Mouse (Mus musculus): ENCODE data around the gene Myo16. TPM values are rescaled to one million over a fixed set of nuclear protein-coding genes. Genes with fewer than 3 reads are reported as not detected.

Gene Myo16
- polyA plus RNA-seq, 1 experiment from 2014 or later = 0.81 TPM

GRCm38 (mm10) chr8:10517381-10517780, 363.7 kb downstream of the Myo16 start:
- H3K36me3 ChIP-seq (replicated peaks; ENCODE audit: control insufficient read depth, insufficient read depth, low read depth, low read length) = no peaks in the 10 kb centered on the region
- H3K4me1 ChIP-seq (ENCODE audit: control insufficient read depth, insufficient read depth, low read length) = no peaks in the 10 kb centered on the region
- no peak overlapping the region for H3K27ac ChIP-seq (replicated peaks; ENCODE audit: low read depth, low read length)
- H3K27me3 ChIP-seq (ENCODE audit: control insufficient read depth, insufficient read depth, low read length) = no peaks in the 10 kb centered on the region
- H3K9ac ChIP-seq (replicated peaks; ENCODE audit: low read length) = no peak overlapping the region
- no peak for ATAC-seq (replicated peaks; ENCODE audit: insufficient number of reproducible peaks, low FRiP score, low TSS enrichment, low read depth)
- H3K4me3 ChIP-seq (ENCODE audit: low read depth, low read length) = no peak overlapping the region
- 62% methylated on average over 8 of the region's 8 CpGs for WGBS
- no peak overlapping the region for H3K4me2 ChIP-seq (ENCODE audit: low read depth, low read length)
- H3K9me3 ChIP-seq (replicated peaks; ENCODE audit: control insufficient read depth, low read length) = no peaks in the 10 kb centered on the region
- no peak for DNase-seq (ENCODE audit: low spot score)

GRCm38 (mm10) chr8:10519276-10519675, 365.6 kb downstream of the Myo16 start:
- no peak for ATAC-seq (replicated peaks; ENCODE audit: insufficient number of reproducible peaks, low FRiP score, low TSS enrichment, low read depth)
- no peaks in the 10 kb centered on the region for H3K36me3 ChIP-seq (replicated peaks; ENCODE audit: control insufficient read depth, insufficient read depth, low read depth, low read length)

GRCm38 (mm10) chr8:10521463-10521862, 367.8 kb downstream of the Myo16 start:
- Histone ChIP-seq H3K4me3 (ENCODE audit: low read depth, low read length) (no peak overlapping the region), H3K9me3 (replicated peaks; ENCODE audit: control insufficient read depth, low read length) (no peaks in the 10 kb centered on the region)
- 82% methylated on average over 4 of the region's 4 CpGs for WGBS

More at GRCm38 (mm10) chr8:10519276-10519675, 365.6 kb downstream of the Myo16 start:
- H3K27me3 ChIP-seq (ENCODE audit: control insufficient read depth, insufficient read depth, low read length) = no peaks in the 10 kb centered on the region
- no peaks in the 10 kb centered on the region for H3K4me1 ChIP-seq (ENCODE audit: control insufficient read depth, insufficient read depth, low read length)
- no peaks in the 10 kb centered on the region for H3K9me3 ChIP-seq (replicated peaks; ENCODE audit: control insufficient read depth, low read length)
- H3K4me3 ChIP-seq (ENCODE audit: low read depth, low read length) = no peak overlapping the region
- no peak overlapping the region for H3K27ac ChIP-seq (replicated peaks; ENCODE audit: low read depth, low read length)
- H3K4me2 ChIP-seq (ENCODE audit: low read depth, low read length) = no peak overlapping the region
- no peak for DNase-seq (ENCODE audit: low spot score)
- H3K9ac ChIP-seq (replicated peaks; ENCODE audit: low read length) = no peak overlapping the region
- 79% methylated on average over 7 of the region's 7 CpGs for WGBS

GRCm38 (mm10) chr8:10525686-10526085, 372.0 kb downstream of the Myo16 start:
- H3K36me3 ChIP-seq (replicated peaks; ENCODE audit: control insufficient read depth, insufficient read depth, low read depth, low read length) = no peaks in the 10 kb centered on the region
- WGBS = 34% methylated on average over 4 of the region's 4 CpGs
- no peak for ATAC-seq (replicated peaks; ENCODE audit: insufficient number of reproducible peaks, low FRiP score, low TSS enrichment, low read depth)
- H3K4me1 ChIP-seq (ENCODE audit: control insufficient read depth, insufficient read depth, low read length) = no peaks in the 10 kb centered on the region
- no peak overlapping the region for H3K4me3 ChIP-seq (ENCODE audit: low read depth, low read length)
- H3K4me2 ChIP-seq (ENCODE audit: low read depth, low read length) = no peak overlapping the region
- H3K9ac ChIP-seq (replicated peaks; ENCODE audit: low read length) = no peak overlapping the region
- no peaks in the 10 kb centered on the region for H3K9me3 ChIP-seq (replicated peaks; ENCODE audit: control insufficient read depth, low read length)
- no peak for DNase-seq (ENCODE audit: low spot score)
- H3K27ac ChIP-seq (replicated peaks; ENCODE audit: low read depth, low read length) = no peak overlapping the region
- H3K27me3 ChIP-seq (ENCODE audit: control insufficient read depth, insufficient read depth, low read length) = no peaks in the 10 kb centered on the region

More at GRCm38 (mm10) chr8:10521463-10521862, 367.8 kb downstream of the Myo16 start:
- DNase-seq (ENCODE audit: low spot score) (no peak), ATAC-seq (replicated peaks; ENCODE audit: insufficient number of reproducible peaks, low FRiP score, low TSS enrichment, low read depth) (no peak)
- H3K27ac ChIP-seq (replicated peaks; ENCODE audit: low read depth, low read length) = no peak overlapping the region
- H3K27me3 ChIP-seq (ENCODE audit: control insufficient read depth, insufficient read depth, low read length) = no peaks in the 10 kb centered on the region
- H3K9ac ChIP-seq (replicated peaks; ENCODE audit: low read length) = no peak overlapping the region
- no peaks in the 10 kb centered on the region for H3K4me1 ChIP-seq (ENCODE audit: control insufficient read depth, insufficient read depth, low read length)
- no peak overlapping the region for H3K4me2 ChIP-seq (ENCODE audit: low read depth, low read length)
- H3K36me3 ChIP-seq (replicated peaks; ENCODE audit: control insufficient read depth, insufficient read depth, low read depth, low read length) = no peaks in the 10 kb centered on the region

GRCm38 (mm10) chr8:10526616-10527015, 372.9 kb downstream of the Myo16 start:
- Histone ChIP-seq H3K9me3 (replicated peaks; ENCODE audit: control insufficient read depth, low read length) (no peaks in the 10 kb centered on the region), H3K4me3 (ENCODE audit: low read depth, low read length) (no peak overlapping the region), H3K4me1 (ENCODE audit: control insufficient read depth, insufficient read depth, low read length) (no peaks in the 10 kb centered on the region), H3K4me2 (ENCODE audit: low read depth, low read length) (no peak overlapping the region), H3K27me3 (ENCODE audit: control insufficient read depth, insufficient read depth, low read length) (no peaks in the 10 kb centered on the region), H3K36me3 (replicated peaks; ENCODE audit: control insufficient read depth, insufficient read depth, low read depth, low read length) (no peaks in the 10 kb centered on the region), H3K27ac (replicated peaks; ENCODE audit: low read depth, low read length) (no peak overlapping the region), H3K9ac (replicated peaks; ENCODE audit: low read length) (no peak overlapping the region)
- no peak for DNase-seq (ENCODE audit: low spot score)
- WGBS = 81% methylated on average over 5 of the region's 5 CpGs
- no peak for ATAC-seq (replicated peaks; ENCODE audit: insufficient number of reproducible peaks, low FRiP score, low TSS enrichment, low read depth)

GRCm38 (mm10) chr8:10534619-10535286, 381.0 kb downstream of the Myo16 start:
- H3K36me3 ChIP-seq (replicated peaks; ENCODE audit: control insufficient read depth, insufficient read depth, low read depth, low read length) = no peaks in the 10 kb centered on the region
- no peaks in the 10 kb centered on the region for H3K27me3 ChIP-seq (ENCODE audit: control insufficient read depth, insufficient read depth, low read length)
- no peaks in the 10 kb centered on the region for H3K9me3 ChIP-seq (replicated peaks; ENCODE audit: control insufficient read depth, low read length)
- H3K4me1 ChIP-seq (ENCODE audit: control insufficient read depth, insufficient read depth, low read length) = no peaks in the 10 kb centered on the region
- ATAC-seq (replicated peaks; ENCODE audit: insufficient number of reproducible peaks, low FRiP score, low TSS enrichment, low read depth) = no peak
- DNase-seq (ENCODE audit: low spot score) = peak; percentile 8
- H3K4me2 ChIP-seq (ENCODE audit: low read depth, low read length) = no peak overlapping the region
- no peak overlapping the region for H3K27ac ChIP-seq (replicated peaks; ENCODE audit: low read depth, low read length)
- 69% methylated on average over 16 of the region's 16 CpGs for WGBS
- no peak overlapping the region for H3K9ac ChIP-seq (replicated peaks; ENCODE audit: low read length)
- no peak overlapping the region for H3K4me3 ChIP-seq (ENCODE audit: low read depth, low read length)

- Histone ChIP-seq H3K4me2 (ENCODE audit: low read depth, low read length) (no peak overlapping the region), H3K4me1 (ENCODE audit: control insufficient read depth, insufficient read depth, low read length) (no peaks in the 10 kb centered on the region), H3K36me3 (replicated peaks; ENCODE audit: control insufficient read depth, insufficient read depth, low read depth, low read length) (no peaks in the 10 kb centered on the region), H3K4me3 (ENCODE audit: low read depth, low read length) (no peak overlapping the region), H3K9ac (replicated peaks; ENCODE audit: low read length) (no peak overlapping the region), H3K9me3 (replicated peaks; ENCODE audit: control insufficient read depth, low read length) (no peaks in the 10 kb centered on the region), H3K27me3 (ENCODE audit: control insufficient read depth, insufficient read depth, low read length) (no peaks in the 10 kb centered on the region), H3K27ac (replicated peaks; ENCODE audit: low read depth, low read length) (no peak overlapping the region)
- 68% methylated on average over 6 of the region's 6 CpGs for WGBS
- DNase-seq (ENCODE audit: low spot score) (no peak), ATAC-seq (replicated peaks; ENCODE audit: insufficient number of reproducible peaks, low FRiP score, low TSS enrichment, low read depth) (no peak)
These were observed 384.6 kb downstream of the Myo16 start for GRCm38 (mm10) chr8:10538319-10538718.

GRCm38 (mm10) chr8:10539665-10540064, 386.0 kb downstream of the Myo16 start:
- Histone ChIP-seq H3K9me3 (replicated peaks; ENCODE audit: control insufficient read depth, low read length) (0 out of 2 replicates have a peak, but pooled peaks cover 3% of the 10 kb centered on the region), H3K36me3 (replicated peaks; ENCODE audit: control insufficient read depth, insufficient read depth, low read depth, low read length) (no peaks in the 10 kb centered on the region), H3K4me3 (ENCODE audit: low read depth, low read length) (no peak overlapping the region), H3K4me1 (ENCODE audit: control insufficient read depth, insufficient read depth, low read length) (no peaks in the 10 kb centered on the region), H3K27ac (replicated peaks; ENCODE audit: low read depth, low read length) (no peak overlapping the region), H3K9ac (replicated peaks; ENCODE audit: low read length) (no peak overlapping the region), H3K4me2 (ENCODE audit: low read depth, low read length) (no peak overlapping the region), H3K27me3 (ENCODE audit: control insufficient read depth, insufficient read depth, low read length) (no peaks in the 10 kb centered on the region)
- DNase-seq (ENCODE audit: low spot score) = no peak
- no peak for ATAC-seq (replicated peaks; ENCODE audit: insufficient number of reproducible peaks, low FRiP score, low TSS enrichment, low read depth)
- 85% methylated on average over 4 of the region's 4 CpGs for WGBS

All from embryonic facial prominence, embryonic 11.5 days (tissue).